Mouse (Mus musculus) R1 (cell line): Measurements from ENCODE around the gene Spats2.
A peak's percentile ranks its signal among the peaks of the same experiment; 100 is the strongest.

Experiments
- DNase-seq: peaks from one replicate; pipeline ENCODE4 v3.0.0-alpha.2; 2018; ENCODE audit warnings: low read depth, low spot score

Spats2 gene

DNA sequence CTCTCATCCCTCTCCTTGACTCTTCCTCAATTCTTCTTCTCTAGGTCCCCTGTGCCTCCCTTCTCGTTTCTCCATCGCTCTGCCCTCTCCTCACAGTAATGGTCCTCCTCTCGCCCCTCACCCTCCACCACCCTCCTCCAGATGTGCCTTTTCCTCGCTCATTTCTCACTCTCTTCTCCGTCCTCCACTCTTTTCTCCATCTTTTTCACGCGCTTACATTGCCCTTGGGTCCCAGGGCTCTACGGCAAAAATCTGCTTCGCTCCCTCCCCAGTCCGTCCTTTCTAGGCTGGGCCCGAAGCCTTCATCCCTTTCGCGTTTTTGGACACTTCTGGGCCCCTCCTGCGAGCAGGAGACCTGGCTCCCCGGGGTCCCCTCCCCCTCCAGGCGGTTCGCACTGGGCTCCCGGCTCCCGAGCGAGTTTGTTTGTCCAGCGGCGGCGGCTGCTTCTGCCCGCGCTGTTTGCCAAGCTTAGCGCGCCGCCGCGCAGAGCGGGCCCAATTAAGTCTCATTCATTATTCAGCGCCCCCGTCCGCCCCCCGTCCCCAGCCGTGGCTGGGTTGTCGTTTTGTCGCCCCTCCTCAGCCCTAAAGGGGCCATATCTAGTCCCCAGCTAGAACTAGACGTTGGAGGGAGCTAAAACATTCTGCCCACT lies 27.8 kb upstream of the Spats2 start:
- peak; percentile 23 for DNase-seq

- DNase-seq, result peak; percentile 52
These were observed 27.2 kb upstream of the Spats2 start for GRCm38 (mm10) chr15:99098493-99098861.

DNA sequence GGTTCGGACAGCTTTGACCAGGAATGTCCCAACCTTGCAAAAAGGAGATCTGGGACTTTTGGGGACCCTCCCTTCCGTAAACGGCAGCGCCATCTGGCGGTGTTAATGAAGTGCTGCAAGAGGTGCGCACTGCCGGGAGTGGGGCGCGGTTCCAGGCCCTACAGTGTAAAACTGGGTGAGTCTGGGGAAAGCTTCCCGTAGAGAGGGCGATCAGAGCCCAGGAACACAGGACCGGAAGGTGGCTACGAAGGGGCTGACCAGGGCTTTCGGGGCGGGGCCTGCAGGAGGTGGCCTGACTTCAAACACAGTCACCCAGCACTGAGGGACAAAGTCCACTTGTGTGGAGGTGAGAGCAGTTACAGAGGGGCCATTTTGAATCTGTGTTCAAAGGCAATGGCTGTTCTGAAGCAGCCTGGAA lies 26.6 kb upstream of the Spats2 start:
- DNase-seq, result peak; percentile 86

- peak; percentile 57 for DNase-seq
These were observed 25.7 kb upstream of the Spats2 start for GRCm38 (mm10) chr15:99099984-99100383.

DNA sequence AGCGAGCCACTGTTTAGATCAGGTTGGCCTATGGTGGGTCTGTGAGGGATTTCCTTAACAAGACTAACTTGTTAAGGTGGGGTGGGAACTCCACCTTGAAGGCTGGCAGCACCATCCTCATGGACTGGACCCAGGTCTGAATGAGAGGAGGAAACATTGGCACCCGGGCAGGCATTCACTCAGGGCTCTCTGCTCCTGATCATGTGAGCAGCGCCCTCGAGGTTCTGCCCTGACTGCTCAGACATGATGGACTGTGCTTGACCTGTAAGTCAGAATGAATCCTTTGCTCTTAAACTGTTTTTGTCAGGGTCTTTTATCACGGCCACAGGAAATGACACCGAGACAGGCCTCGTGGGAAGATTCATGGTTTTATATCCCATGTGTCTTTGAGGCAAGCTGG lies 20.5 kb upstream of the Spats2 start:
- no peak for DNase-seq

DNA sequence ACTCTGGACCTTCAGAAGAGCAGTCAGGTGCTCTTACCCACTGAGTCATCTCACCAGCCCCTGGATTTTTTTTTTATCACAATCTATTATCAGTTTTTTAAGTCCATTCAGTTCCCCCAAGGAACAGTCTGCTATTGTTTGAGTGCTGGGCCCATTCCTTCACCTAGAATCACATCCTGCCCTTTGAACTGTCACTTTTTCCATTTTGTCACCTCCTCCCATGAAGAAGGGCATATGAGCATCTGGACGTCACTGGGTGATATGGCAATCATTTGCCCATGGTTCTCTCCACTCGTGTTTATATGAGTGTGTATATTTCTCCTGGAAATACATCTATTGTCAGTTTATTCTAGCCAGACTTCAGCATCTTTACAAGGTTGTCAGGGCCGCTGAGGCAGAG lies 17.9 kb upstream of the Spats2 start:
- DNase-seq, result no peak

GRCm38 (mm10) chr15:99111139-99111538 lies 14.6 kb upstream of the Spats2 start:
- DNase-seq, result no peak

DNA sequence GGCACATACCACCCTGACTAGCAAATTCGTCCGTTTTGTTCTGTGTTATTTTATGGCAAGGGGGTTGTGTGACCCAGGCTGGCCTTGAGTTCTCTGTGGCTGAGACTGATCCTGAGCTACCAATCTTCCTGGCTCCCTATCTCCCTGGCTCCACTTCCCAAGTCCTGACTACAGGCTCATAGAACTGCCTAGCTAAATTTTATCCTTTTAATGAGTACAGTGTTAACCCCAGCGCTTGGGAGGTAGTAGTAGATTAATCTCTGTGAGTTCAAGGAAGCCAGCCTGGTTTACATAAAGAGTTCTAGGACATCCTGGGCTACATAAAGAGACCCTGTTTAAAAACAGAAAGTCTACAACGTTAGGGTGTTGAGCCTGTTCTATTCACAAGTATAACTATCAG lies 13.9 kb upstream of the Spats2 start:
- DNase-seq, result no peak

- no peak for DNase-seq
These were observed 12.8 kb upstream of the Spats2 start for GRCm38 (mm10) chr15:99112843-99113395.

DNA sequence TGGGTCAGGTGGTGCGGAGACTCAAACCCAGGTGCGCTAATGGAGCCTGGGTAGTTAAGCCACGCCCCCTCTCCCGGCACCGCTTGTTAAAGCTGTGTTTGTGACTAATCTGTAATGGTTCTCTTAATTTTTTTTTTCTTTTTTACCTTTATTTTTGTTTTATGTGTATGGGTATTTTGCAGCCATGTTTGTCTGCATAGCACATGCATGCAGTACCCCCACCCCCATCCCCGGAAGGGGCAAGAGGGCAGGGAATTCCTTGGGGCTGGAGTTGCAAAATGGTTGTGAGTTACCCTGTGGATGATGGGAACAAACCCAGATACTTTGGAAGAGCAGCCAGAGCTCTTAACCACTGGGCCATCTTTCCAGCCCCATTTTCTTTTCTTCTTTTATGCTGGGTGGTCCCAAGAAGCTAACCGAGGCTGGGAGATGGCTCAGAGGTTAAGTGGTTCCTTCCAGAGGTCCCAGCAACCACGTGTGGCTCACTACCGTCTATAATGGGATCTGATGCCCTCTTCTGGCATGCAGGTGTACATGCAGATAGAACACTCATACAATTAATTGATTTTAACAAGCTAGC lies 12.2 kb upstream of the Spats2 start:
- DNase-seq, result peak; percentile 92

DNA sequence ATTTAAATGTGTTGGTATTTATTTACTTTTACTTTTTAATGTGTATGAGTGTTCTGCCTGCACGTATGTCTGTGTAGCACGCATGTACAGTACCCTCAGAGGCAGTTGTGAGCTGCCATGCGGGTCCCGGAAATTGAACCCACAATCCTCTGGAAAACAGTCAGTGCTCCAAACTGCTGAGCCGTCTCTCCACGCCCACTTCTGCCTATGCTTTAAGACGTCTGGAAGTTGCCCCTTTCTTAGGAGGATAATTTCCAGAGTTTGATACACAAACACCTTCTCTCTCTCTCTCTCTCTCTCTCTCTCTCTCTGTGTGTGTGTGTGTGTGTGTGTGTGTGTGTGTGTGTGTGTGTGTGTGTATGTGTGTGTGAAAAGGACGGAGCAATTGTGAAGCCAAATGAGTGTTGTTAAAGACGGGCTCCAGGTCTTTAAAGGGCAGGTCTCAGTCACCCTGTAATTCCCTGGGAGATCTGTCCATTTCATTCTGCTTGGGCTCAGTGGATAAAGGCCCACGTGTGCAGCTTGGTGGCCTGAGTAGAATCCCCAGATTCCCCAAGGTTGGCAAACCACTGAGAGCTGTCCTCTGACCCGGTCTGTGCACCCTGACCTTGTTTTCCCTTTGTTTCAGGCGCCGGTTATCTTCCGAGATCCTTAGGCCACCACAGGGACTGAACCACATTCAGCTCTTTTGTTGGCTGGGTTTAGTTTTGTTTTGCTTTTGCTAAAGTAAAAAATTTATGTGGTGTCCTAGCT lies 11.2 kb upstream of the Spats2 start:
- peak; percentile 69 for DNase-seq

GRCm38 (mm10) chr15:99115065-99115423 lies 10.7 kb upstream of the Spats2 start:
- no peak for DNase-seq

GRCm38 (mm10) chr15:99116539-99116938 lies 9.2 kb upstream of the Spats2 start:
- no peak for DNase-seq

DNA sequence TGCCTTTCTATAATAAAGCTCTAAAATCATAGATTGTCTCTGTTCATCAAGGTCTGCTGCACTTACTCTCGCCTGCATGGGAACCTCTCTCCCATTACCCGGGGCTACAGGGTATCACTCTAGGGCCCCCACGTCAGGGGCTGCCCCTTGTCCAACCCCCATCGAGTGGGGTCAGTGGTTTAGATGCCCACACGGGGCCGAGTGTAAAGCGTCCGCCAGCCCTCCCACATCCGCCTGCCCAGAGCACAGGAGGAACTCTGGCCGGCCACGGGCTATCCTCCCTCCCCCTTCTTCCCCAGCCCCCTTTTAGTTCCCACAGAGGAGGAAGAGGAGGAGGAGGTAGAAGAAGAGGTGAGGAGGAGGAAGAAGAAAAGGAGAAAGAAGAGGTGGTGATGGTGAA lies 4.9 kb upstream of the Spats2 start:
- no peak for DNase-seq

DNA sequence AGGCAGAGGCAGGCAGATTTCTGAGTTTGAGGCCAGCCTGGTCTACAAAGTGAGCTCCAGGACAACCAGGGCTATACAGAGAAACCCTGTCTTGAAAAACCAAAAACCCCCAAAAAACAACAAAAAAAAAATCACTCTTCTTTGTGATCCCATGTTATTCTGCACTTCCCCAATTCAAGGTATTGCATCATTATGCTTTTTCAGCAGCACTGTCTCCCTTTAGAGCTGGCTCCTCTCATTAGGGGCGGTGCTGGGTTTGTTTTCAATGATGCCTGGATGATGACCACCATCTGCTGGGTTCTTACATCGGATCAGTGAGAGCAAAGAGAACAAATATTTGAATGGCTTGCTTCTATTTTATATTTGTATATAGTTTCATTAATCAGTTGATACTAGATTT lies 3.1 kb upstream of the Spats2 start:
- no peak for DNase-seq

GRCm38 (mm10) chr15:99126081-99126815 lies 532 bp downstream of the Spats2 start:
- peak; percentile 89 for DNase-seq

DNA sequence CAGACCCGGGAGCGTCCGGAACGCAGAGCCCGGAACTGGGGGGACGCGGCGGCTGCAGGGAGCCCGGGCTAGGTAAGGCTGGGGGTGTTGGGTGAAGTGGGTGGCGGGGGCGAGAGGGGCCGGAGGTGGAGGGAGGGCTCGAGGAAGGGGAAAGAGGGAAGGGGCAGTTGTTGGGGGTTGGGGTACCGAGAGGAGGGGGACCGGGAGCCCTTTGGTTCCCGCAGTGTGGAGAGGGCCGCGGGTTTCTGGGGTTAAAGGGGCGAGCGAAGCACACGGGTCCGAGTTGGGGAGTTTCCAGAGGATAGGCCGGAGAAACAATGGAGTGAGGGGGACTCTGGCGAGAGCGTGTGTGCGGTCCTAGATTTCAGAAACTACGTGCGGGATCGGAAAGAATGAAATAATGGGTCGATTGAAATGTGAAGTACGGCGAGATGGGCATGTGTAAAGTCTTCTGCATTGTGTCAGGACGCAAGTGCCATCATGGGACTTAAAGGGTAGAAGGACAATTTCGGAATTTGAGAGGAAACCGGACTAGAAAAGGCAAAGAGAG lies 1.2 kb downstream of the Spats2 start:
- peak; percentile 48 for DNase-seq

DNA sequence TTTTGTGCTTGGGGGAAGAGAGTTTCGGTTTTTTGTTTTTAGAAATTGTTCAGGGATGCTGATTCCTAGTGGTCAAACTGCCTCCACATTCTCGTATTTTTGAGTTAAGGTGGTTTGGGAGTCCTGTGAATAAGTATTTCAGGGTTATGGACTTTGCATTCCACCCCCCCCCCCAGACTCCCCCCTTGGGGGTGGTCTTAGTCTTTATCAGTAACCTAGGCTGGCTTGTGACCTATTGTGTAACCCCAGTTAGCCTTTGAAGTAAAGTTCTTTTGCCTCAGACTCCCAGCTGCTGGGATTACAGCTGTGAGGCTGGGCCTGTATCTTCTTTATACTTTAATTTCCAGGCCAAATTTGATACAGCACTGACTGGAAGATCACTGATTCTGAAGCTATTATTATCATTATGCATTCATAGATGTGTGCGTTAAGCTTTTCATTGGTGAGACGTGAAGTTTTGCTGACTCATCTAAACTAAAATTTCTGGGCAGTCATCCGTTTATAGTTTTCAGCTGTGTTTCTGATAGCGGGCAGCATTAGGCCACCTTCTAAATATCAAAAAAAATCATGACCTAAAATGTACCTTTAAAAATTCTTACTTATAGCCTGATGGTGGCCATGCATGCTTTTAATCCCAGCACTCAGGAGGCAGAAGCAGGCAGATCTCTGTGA lies 2.3 kb downstream of the Spats2 start:
- no peak for DNase-seq

- DNase-seq, result no peak
These were observed 3.7 kb downstream of the Spats2 start for GRCm38 (mm10) chr15:99129441-99129840.

DNA sequence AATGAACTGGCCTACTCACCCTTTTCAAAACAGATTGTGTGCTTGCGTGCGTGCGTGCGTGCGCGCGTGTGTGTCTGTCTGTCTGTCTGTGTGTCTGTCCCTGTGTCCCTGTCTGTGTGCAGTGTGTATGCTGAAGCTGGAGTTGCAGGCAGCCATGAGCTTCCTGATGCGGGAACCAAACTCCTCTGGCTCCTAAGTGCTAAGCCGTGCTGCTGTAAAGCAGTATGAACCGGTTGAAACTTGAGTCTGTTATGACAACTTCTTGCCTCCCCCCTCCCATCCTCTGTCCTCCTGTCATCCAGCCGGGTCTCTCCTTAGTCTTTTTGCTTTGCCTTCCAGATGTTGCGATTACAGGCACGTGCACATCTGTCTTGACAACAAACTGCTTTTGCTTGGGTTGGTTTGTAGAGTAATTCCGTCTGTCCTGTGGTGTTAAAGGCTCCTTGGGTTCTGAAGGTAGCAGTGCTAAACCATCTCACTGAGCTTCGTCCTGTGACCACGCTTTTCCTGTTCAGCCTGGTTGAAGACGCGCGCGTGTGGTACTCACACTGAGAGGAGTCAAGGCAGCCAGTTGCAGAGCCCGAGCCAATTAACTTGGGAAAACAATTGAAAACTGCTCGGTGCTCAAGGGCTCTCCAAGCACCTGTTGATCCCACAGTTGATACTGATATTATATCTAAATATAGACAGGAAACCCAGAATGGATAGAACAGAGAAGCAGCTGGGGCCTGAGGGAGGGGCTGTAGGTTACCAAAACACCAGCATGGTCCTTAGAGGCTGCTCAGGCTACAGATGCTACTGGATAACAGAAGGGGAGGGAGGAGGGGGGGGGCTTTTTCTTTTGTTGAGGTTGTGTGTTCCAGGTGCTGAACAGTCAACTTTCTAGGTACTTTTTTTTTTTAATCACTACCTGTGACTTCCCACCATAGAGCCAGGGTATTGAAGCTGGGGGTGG lies 4.5 kb downstream of the Spats2 start:
- peak; percentile 68 for DNase-seq
